Mouse (Mus musculus): ENCODE data around the gene Cdca5.
"Not testable (repeated sequence)": the region's sequence is repeated elsewhere in the genome, so short reads cannot be mapped to it uniquely, and the experiment has no call there.

The Cdca5 gene

GRCm38 (mm10) chr19:6084478-6085248 is at the start of gene Cdca5, which contains the start of gene Zfpl1:
Gene Cdca5 (plus strand): TSS chr19:6084983.
Gene Zfpl1 (minus strand): TSS chr19:6084956.
- peak; percentile 98 for DNase-seq (ENCODE audit: extremely low read depth, insufficient read length, low spot score)

- DNase-seq (ENCODE audit: extremely low read depth, insufficient read length, low spot score): no peak
These were observed 48.7 kb upstream of the Cdca5 start for GRCm38 (mm10) chr19:6035966-6036585.

- DNase-seq (ENCODE audit: extremely low read depth, insufficient read length, low spot score): no peak
These were observed 47.1 kb upstream of the Cdca5 start for GRCm38 (mm10) chr19:6037695-6038094.

- no peak for DNase-seq (ENCODE audit: extremely low read depth, insufficient read length, low spot score)
These were observed 46.5 kb upstream of the Cdca5 start for GRCm38 (mm10) chr19:6038326-6038725.

GRCm38 (mm10) chr19:6040002-6040401 is 44.8 kb upstream of the Cdca5 start:
- DNase-seq (ENCODE audit: extremely low read depth, insufficient read length, low spot score): no peak

GRCm38 (mm10) chr19:6042293-6042692 is 42.5 kb upstream of the Cdca5 start:
- no peak for DNase-seq (ENCODE audit: extremely low read depth, insufficient read length, low spot score)

GRCm38 (mm10) chr19:6044102-6044501 is 40.7 kb upstream of the Cdca5 start:
- DNase-seq (ENCODE audit: extremely low read depth, insufficient read length, low spot score): not testable (repeated sequence)

GRCm38 (mm10) chr19:6045366-6046293 is 39.2 kb upstream of the Cdca5 start:
- DNase-seq (ENCODE audit: extremely low read depth, insufficient read length, low spot score): no peak

GRCm38 (mm10) chr19:6046294-6047153 is 38.3 kb upstream of the Cdca5 start, which contains the start of gene Syvn1:
Gene Syvn1 (plus strand): TSS chr19:6046576.
- DNase-seq (ENCODE audit: extremely low read depth, insufficient read length, low spot score): peak; percentile 93

GRCm38 (mm10) chr19:6047154-6047898 is 37.5 kb upstream of the Cdca5 start:
- DNase-seq (ENCODE audit: extremely low read depth, insufficient read length, low spot score): no peak

- no peak for DNase-seq (ENCODE audit: extremely low read depth, insufficient read length, low spot score)
These were observed 37.0 kb upstream of the Cdca5 start for GRCm38 (mm10) chr19:6047899-6048166.

GRCm38 (mm10) chr19:6048681-6049410 is 35.9 kb upstream of the Cdca5 start:
- DNase-seq (ENCODE audit: extremely low read depth, insufficient read length, low spot score): no peak

GRCm38 (mm10) chr19:6052516-6052915 is 32.3 kb upstream of the Cdca5 start:
- no peak for DNase-seq (ENCODE audit: extremely low read depth, insufficient read length, low spot score)

- DNase-seq (ENCODE audit: extremely low read depth, insufficient read length, low spot score): no peak
These were observed 30.5 kb upstream of the Cdca5 start for GRCm38 (mm10) chr19:6054296-6054695.

- no peak for DNase-seq (ENCODE audit: extremely low read depth, insufficient read length, low spot score)
These were observed 28.1 kb upstream of the Cdca5 start for GRCm38 (mm10) chr19:6056696-6057095.

- DNase-seq (ENCODE audit: extremely low read depth, insufficient read length, low spot score): peak; percentile 98
These were observed 27.3 kb upstream of the Cdca5 start, which contains the start of the genes Mrpl49 and Fau for GRCm38 (mm10) chr19:6057313-6058096. Gene Mrpl49 (minus strand): TSS chr19:6057785. Gene Fau (plus strand): TSS chr19:6057844.

GRCm38 (mm10) chr19:6058513-6058912 is 26.3 kb upstream of the Cdca5 start:
- no peak for DNase-seq (ENCODE audit: extremely low read depth, insufficient read length, low spot score)

GRCm38 (mm10) chr19:6058966-6059365 is 25.8 kb upstream of the Cdca5 start:
- DNase-seq (ENCODE audit: extremely low read depth, insufficient read length, low spot score): no peak

Measured in 3134 (cell line).